Comparison of ENCODE assay signal across 8 mouse cellular contexts in the genomic region with DNA sequence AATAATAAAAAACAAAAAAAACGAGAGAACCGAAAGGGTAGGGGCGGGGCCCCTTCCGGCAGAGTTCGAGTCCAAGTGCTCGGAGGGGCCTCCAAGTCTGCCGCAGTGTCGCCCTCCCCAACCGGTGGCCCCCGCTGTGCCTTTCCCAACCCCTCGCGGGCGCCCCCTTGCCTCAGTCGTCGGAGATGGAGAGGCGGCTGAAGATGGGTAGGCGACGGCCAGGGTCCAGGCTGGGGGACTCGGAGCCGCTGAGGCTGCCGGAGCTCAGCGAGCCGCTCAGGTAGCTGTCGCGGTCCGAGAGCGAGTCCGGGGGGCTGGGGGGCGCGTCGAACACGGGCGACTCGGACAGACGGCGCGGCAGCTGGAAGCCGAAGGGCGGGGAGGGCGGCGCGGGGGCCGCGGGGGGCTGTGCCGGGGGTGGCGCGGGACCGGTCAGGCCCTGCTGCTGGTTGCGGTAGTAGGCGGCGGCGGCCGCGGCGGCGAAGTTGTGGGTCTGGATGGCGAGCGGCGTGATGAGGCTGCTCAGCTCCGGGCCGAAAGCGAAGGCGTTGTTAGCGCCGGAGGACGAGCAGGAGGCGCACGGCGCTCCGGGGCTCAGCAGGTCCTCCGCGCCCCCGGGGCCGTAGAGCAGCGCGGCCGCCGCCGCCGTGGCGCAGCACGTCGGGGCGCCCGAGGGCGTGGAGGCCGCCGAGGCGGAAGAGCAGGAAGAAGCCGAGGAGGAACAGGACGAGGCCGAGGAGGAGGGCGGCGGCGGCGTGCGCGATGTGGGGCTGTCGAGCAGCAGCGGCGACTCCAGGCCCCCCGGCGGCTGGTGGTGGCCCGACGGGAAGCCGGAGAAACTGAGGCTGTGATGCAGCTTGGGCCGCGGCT. TPM values are rescaled to one million over a fixed set of nuclear protein-coding genes. Genes with fewer than 3 reads are reported as not detected.
A peak's percentile ranks its signal among the peaks of the same experiment; 100 is the strongest.
DNase-seq lines count a peak whose midpoint lies in the region; ATAC-seq lines count a peak whose summit lies in the region.

No protein-coding gene starts in this region.

- peaks cover 59% of the 10 kb centered on the region for H3K4me1 ChIP-seq in heart, embryonic 13.5 days
- H3K4me1 ChIP-seq in stomach, embryonic 14.5 days (ENCODE audit: control insufficient read depth, insufficient read depth, low read length), result peaks cover 27% of the 10 kb centered on the region

- ATAC-seq in heart, embryonic 13.5 days (ENCODE audit: extremely low read depth, insufficient number of reproducible peaks, low FRiP score, low TSS enrichment), result no peak
- no peak for ATAC-seq in stomach, embryonic 14.5 days (ENCODE audit: insufficient number of reproducible peaks, insufficient read depth, low FRiP score, low read depth)

- WGBS in heart, embryonic 13.5 days, result under 1% methylated on average over 105 of the region's 108 CpGs
- under 1% methylated on average over 97 of the region's 108 CpGs for WGBS in macrophage (ENCODE audit: missing documents)
- WGBS in stomach, embryonic 14.5 days, result under 1% methylated on average over 98 of the region's 108 CpGs

- DNase-seq in right cerebral cortex, postnatal 10 days (ENCODE audit: low spot score in 2 of 2), result peak; percentile 44 to 69
- DNase-seq in right cerebral cortex, adult 2 months (ENCODE audit: low spot score in 2 of 2), result no peak
- peak; percentile 76 for DNase-seq in embryo, embryonic 9.5 days (ENCODE audit: extremely low spot score)
- DNase-seq in kidney, postnatal 10 days, result peak; percentile 86
- DNase-seq in ovary, adult 18-20 months (ENCODE audit: low spot score), result no peak

- H3K4me3 ChIP-seq in heart, embryonic 13.5 days, result peak overlapping the region; percentile 88
- peak overlapping the region; percentile 84 for H3K4me3 ChIP-seq in macrophage (ENCODE audit: inconsistent target)
- H3K4me3 ChIP-seq in stomach, embryonic 14.5 days (ENCODE audit: low read depth, low read length), result peak overlapping the region; percentile 93

- peaks cover 32% of the 10 kb centered on the region for H3K79me2 ChIP-seq in macrophage (ENCODE audit: inconsistent target)

- H3K4me2 ChIP-seq in heart, embryonic 13.5 days, result peak overlapping the region; percentile 90
- H3K4me2 ChIP-seq in stomach, embryonic 14.5 days (replicated peaks; ENCODE audit: low read depth, low read length), result peak overlapping the region; percentile 54

- peak overlapping the region; percentile 97 for H3K27ac ChIP-seq in heart, embryonic 13.5 days (replicated peaks)
- H3K27ac ChIP-seq in macrophage, result peak overlapping the region; percentile 94
- H3K27ac ChIP-seq in stomach, embryonic 14.5 days (ENCODE audit: low read length), result peak overlapping the region; percentile 98

- no peaks in the 10 kb centered on the region for H3K9me3 ChIP-seq in heart, embryonic 13.5 days
- H3K9me3 ChIP-seq in stomach, embryonic 14.5 days (ENCODE audit: control insufficient read depth, low read depth, low read length), result no peaks in the 10 kb centered on the region

- H3K27me3 ChIP-seq in heart, embryonic 13.5 days (replicated peaks), result no peaks in the 10 kb centered on the region
- no peaks in the 10 kb centered on the region for H3K27me3 ChIP-seq in stomach, embryonic 14.5 days (ENCODE audit: control insufficient read depth, insufficient read depth, low read length)

- peak overlapping the region; percentile 98 for H3K9ac ChIP-seq in heart, embryonic 13.5 days
- H3K9ac ChIP-seq in stomach, embryonic 14.5 days (replicated peaks; ENCODE audit: low read depth, low read length), result peak overlapping the region; percentile 98

- peaks cover 21% of the 10 kb centered on the region for H3K36me3 ChIP-seq in heart, embryonic 13.5 days
- no peaks in the 10 kb centered on the region for H3K36me3 ChIP-seq in macrophage (ENCODE audit: inconsistent target)
- H3K36me3 ChIP-seq in stomach, embryonic 14.5 days (ENCODE audit: control insufficient read depth, insufficient read depth, low read length), result peaks cover 10% of the 10 kb centered on the region; the same call in 1 of the 2 replicates

RNA-seq across cellular contexts. Expression of a gene that starts 1.9 kb away (rescaled TPM):
- polyA plus RNA-seq in heart, embryonic 13.5 days (2015; fragmentation: Nextera tagmentation; extraction: Ambion mirVana), result 5.6 and 6.2 TPM in 2 replicates
- total RNA-seq in macrophage (2018; cell fraction: chromatin; rRNA removed), result 100 to 1,000 TPM in 4 of 26 experiments, 10 to 100 TPM in 22; 11.4 to 143 (median 27.8) TPM
- total RNA-seq in macrophage (2018; cell fraction: cytosol; rRNA removed), result 100 to 1,000 TPM in 21 of 26 experiments, 10 to 100 TPM in 5; 24.8 to 255 (median 150) TPM
- total RNA-seq in macrophage (2018; cell fraction: nucleus; rRNA removed), result 100 to 1,000 TPM in 9 of 26 experiments, 10 to 100 TPM in 17; 28.0 to 273 (median 87.4) TPM
- polyA plus RNA-seq in macrophage (2018), result 113 to 171 TPM (median 117 TPM) in 3 replicates
- polyA plus RNA-seq in stomach, embryonic 14.5 days (2014; fragmentation: Nextera tagmentation; extraction: Ambion mirVana), result 31.2 and 33.2 TPM in 2 replicates

Comparison
In these comparisons a context has a peak if more than half of its experiments do, and no peak if none do; other contexts are left out.
1. DNase-seq: peak in right cerebral cortex, postnatal 10 days (2 of 2), embryo, embryonic 9.5 days (single experiment) and kidney, postnatal 10 days (single experiment); none in right cerebral cortex, adult 2 months (0 of 2) and ovary, adult 18-20 months (single experiment).
2. Peak in every context shown above with its lines, with median percentiles within 50 percentile points of each other: H3K27ac ChIP-seq and H3K4me3 ChIP-seq.